Comparison of ENCODE assay signal across 9 mouse cellular contexts in genomic region chr10:95680153-95681057, GRCm38 (mm10). TPM values are rescaled to one million over a fixed set of nuclear protein-coding genes. Genes with fewer than 3 reads are reported as not detected.
DNase-seq lines count a peak whose midpoint lies in the region; ATAC-seq and TF ChIP-seq lines count a peak whose summit lies in the region.
"Had no signal": no experiment of that assay in that cellular context is flagged by ENCODE, and none has a peak within 500 bp of the region (broad histone marks: within the 10 kb centered on the region; RNA-seq: fewer than 3 reads in every experiment).

No protein-coding gene starts in this region.

- ATAC-seq in liver, embryonic 14.5 days (ENCODE audit: insufficient read depth), result no peak; the same call in 1 of the 2 replicates

- no peaks in the 10 kb centered on the region for H3K9me3 ChIP-seq in E14TG2a.4 (ENCODE audit: low read length)
- H3K9me3 ChIP-seq in liver, embryonic 14.5 days (ENCODE audit: control insufficient read depth, low read length), result no peaks in the 10 kb centered on the region

- H3K4me1 ChIP-seq in E14TG2a.4 (replicated peaks; ENCODE audit: low read depth, low read length), result peaks cover 57% of the 10 kb centered on the region
- peaks cover 5 to 37% of the 10 kb centered on the region in 2 experiments; a peak in 3 of 4 replicates for H3K4me1 ChIP-seq in liver, embryonic 14.5 days (replicated peaks; ENCODE audit: control insufficient read depth in 2 of 2, insufficient read depth in 2 of 2, low read length in 1 of 2)
- peaks cover 6% of the 10 kb centered on the region for H3K4me1 ChIP-seq in small intestine, adult 2 months (ENCODE audit: control insufficient read depth, insufficient read depth, insufficient read length, low read length)

- H3K4me3 ChIP-seq in E14TG2a.4 (replicated peaks; ENCODE audit: low read length), result peak overlapping the region; percentile 74
- peak overlapping the region; percentile 19 to 50; a peak in 3 of 4 replicates for H3K4me3 ChIP-seq in liver, embryonic 14.5 days (ENCODE audit: insufficient read depth in 1 of 2, low read depth in 2 of 2, low read length in 2 of 2)
- H3K4me3 ChIP-seq in small intestine, adult 2 months (ENCODE audit: low read depth, low read length), result peak overlapping the region; percentile 47

- H3K4me2 ChIP-seq in liver, embryonic 14.5 days (ENCODE audit: low read depth), result peak overlapping the region; percentile 53

- TF ChIP-seq CTCF in E14TG2a.4 (conservative IDR thresholded peaks at IDR 0.05; ENCODE audit: low read length), result no peak
- no peak for TF ChIP-seq CTCF in liver, embryonic 14.5 days (IDR thresholded peaks at IDR 0.05; ENCODE audit: low read depth)
- no peak for TF ChIP-seq CTCF in small intestine, adult 2 months (IDR thresholded peaks at IDR 0.05; ENCODE audit: extremely low read depth, insufficient read length, insufficient replicate concordance, low read depth, low read length)

- TF ChIP-seq EP300 in liver, embryonic 14.5 days (IDR thresholded peaks at IDR 0.05; ENCODE audit: low read depth), result no peak

- no peak overlapping the region for H3K27ac ChIP-seq in liver, embryonic 14.5 days
- peak overlapping the region; percentile 60 for H3K27ac ChIP-seq in small intestine, adult 2 months (ENCODE audit: insufficient read depth, low read depth, low read length)

- TF ChIP-seq POLR2A in small intestine, adult 2 months (IDR thresholded peaks at IDR 0.05; ENCODE audit: low read depth, low read length), result no peak

- H3K27me3 ChIP-seq in E14TG2a.4 (ENCODE audit: insufficient read depth, low read length), result no peaks in the 10 kb centered on the region
- H3K27me3 ChIP-seq in liver, embryonic 14.5 days (ENCODE audit: control insufficient read depth, insufficient read depth, low read length), result no peaks in the 10 kb centered on the region; the same call in 1 of the 2 replicates
- H3K27me3 ChIP-seq in small intestine, adult 2 months (ENCODE audit: control insufficient read depth, insufficient read depth, low read length), result no peaks in the 10 kb centered on the region

- no peak overlapping the region for H3K9ac ChIP-seq in liver, embryonic 14.5 days (replicated peaks)

- 44% methylated on average over 28 of the region's 28 CpGs for WGBS in liver, embryonic 14.5 days (ENCODE audit: insufficient replicate concordance)
- WGBS in small intestine, adult 2 months, result 59% methylated on average over 28 of the region's 28 CpGs

- H3K36me3 ChIP-seq in E14TG2a.4 (ENCODE audit: insufficient read depth, low read length), result no peaks in the 10 kb centered on the region
- no peaks in the 10 kb centered on the region for H3K36me3 ChIP-seq in liver, embryonic 14.5 days (replicated peaks; ENCODE audit: control insufficient read depth, insufficient read depth, low read depth)
- H3K36me3 ChIP-seq in small intestine, adult 2 months (ENCODE audit: control insufficient read depth, insufficient read depth, low read length), result no peaks in the 10 kb centered on the region

- DNase-seq in R1 (ENCODE audit: low read depth, low spot score), result peak; percentile 85
- peak; percentile 35 for DNase-seq in gastrocnemius, postnatal 25 days
- DNase-seq in induced T-regulatory cell, adult 2 months (ENCODE audit: low read depth), result peak; percentile 10
- no peak for DNase-seq in liver, embryonic 14.5 days (ENCODE audit: low read depth in 3 of 3, low spot score in 3 of 3)
- DNase-seq in ovary, postnatal 10 days (ENCODE audit: low spot score), result no peak
- no peak for DNase-seq in left cerebral cortex, adult 11 months (ENCODE audit: low spot score)

RNA-seq across cellular contexts. Expression of gene Anapc15-ps, which starts 7.2 kb away (rescaled TPM):
- not detected for total RNA-seq in gastrocnemius, postnatal 25 days (2021)
- polyA plus RNA-seq in liver, embryonic 14.5 days (2012; rRNA removed), result not detected in 2 replicates
- polyA plus RNA-seq in liver, embryonic 14.5 days (2014; fragmentation: Nextera tagmentation; extraction: Ambion mirVana), result not detected in 2 replicates
- polyA plus RNA-seq in small intestine, adult 2 months (2012; rRNA removed), result not detected in 2 replicates
- total RNA-seq: neutrophil, adult 5-6 weeks had no signal

Comparison
In these comparisons a context has a peak if more than half of its experiments do, and no peak if none do; other contexts are left out.
1. DNase-seq: peak in R1 (single experiment), gastrocnemius, postnatal 25 days (single experiment) and induced T-regulatory cell, adult 2 months (single experiment); none in liver, embryonic 14.5 days (0 of 3), ovary, postnatal 10 days (single experiment) and left cerebral cortex, adult 11 months (single experiment).
2. Peak in every context shown above with its lines, with median percentiles within 50 percentile points of each other: H3K4me3 ChIP-seq.